Mouse (Mus musculus): ENCODE measurements at regions not wholly inside any gene's neighbourhood (a gene's known extent, or its start where the extent isn't known, plus 50 kb on each side); places are given as distances from the start of the nearest gene placed in this dataset.

DNA sequence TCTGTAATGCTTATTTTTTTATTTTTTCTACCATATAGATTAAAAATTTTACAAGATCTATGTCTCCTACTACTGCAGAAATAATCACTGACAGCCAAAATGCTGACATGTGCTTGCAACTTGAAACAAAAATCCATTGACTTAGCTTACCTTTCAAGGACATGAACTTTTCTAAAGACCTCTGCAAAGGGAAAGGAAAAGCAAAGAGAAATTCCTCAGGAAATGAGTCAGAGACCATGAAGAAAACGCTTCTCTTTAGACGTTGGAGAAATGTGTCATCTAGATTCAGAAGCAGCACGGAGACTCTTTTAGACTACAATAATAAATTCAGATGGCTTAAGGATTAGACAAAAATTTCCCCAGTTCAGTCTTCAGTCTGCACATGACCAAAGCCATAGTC is 2188.6 kb upstream of the Tenm3 start:
- Histone ChIP-seq H3K27me3 (ENCODE audit: control insufficient read depth, insufficient read depth, low read depth, low read length) (no peaks in the 10 kb centered on the region), H3K9ac (ENCODE audit: low read depth, low read length) (no peak overlapping the region), H3K27ac (ENCODE audit: low read length) (no peak overlapping the region), H3K36me3 (ENCODE audit: control insufficient read depth, insufficient read depth) (no peaks in the 10 kb centered on the region), H3K4me2 (ENCODE audit: low read depth, low read length) (no peak overlapping the region), H3K4me1 (ENCODE audit: control insufficient read depth, low read depth, low read length) (no peaks in the 10 kb centered on the region), H3K9me3 (replicated peaks; ENCODE audit: control insufficient read depth, low read length) (no peaks in the 10 kb centered on the region), H3K4me3 (ENCODE audit: low read depth, low read length) (no peak overlapping the region)
- 22% methylated on average over 3 of the region's 3 CpGs for WGBS (ENCODE audit: insufficient replicate concordance)
- ATAC-seq (ENCODE audit: low read depth) = no peak

DNA sequence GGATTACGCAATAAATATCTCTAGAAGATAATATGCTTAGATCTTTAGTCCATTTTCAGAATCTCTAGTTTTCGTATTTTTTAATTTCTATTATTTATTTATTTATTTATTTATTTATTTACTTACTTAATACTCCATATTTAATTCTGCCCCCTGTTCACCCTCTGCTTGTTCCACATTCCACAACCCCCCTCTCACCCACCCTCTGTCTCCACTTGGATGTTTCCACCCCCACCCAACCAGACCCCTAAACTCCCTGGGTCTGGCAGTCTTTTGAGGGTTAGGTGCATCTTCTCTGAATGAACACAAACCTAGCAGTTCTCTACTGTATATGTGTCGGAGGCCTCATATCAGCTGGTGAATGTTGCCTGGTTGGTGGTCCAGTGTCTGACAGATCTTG is 2166.8 kb upstream of the Tenm3 start:
- Histone ChIP-seq H3K9me3 (replicated peaks; ENCODE audit: control insufficient read depth, low read length) (no peaks in the 10 kb centered on the region), H3K4me3 (ENCODE audit: low read depth, low read length) (no peak overlapping the region), H3K27me3 (ENCODE audit: control insufficient read depth, insufficient read depth, low read depth, low read length) (no peaks in the 10 kb centered on the region), H3K4me2 (ENCODE audit: low read depth, low read length) (no peak overlapping the region), H3K4me1 (ENCODE audit: control insufficient read depth, low read depth, low read length) (no peaks in the 10 kb centered on the region), H3K27ac (ENCODE audit: low read length) (no peak overlapping the region), H3K36me3 (ENCODE audit: control insufficient read depth, insufficient read depth) (no peaks in the 10 kb centered on the region), H3K9ac (ENCODE audit: low read depth, low read length) (no peak overlapping the region)
- 62% methylated on average over 3 of the region's 3 CpGs for WGBS (ENCODE audit: insufficient replicate concordance)
- no peak for ATAC-seq (ENCODE audit: low read depth)

DNA sequence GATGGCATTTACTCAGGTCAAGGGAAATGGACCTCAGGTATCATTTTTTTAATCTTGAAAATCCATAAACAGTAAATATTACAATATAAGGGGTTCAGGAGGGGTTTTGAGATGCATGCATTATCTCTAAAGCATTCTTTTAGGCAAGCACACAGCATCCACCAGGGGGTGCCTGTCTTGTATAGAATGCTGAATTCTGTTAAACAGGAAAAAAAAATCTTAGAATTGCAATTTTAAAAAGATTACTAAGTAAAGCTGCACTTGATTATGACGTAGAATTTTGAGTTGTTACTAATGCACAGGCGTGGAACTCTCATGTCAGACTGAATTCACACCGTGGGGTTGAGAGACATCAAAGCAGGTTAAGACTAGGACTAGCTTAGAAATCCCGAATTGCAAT is 2123.6 kb upstream of the Tenm3 start:
- 34% methylated on average over 4 of the region's 4 CpGs for WGBS (ENCODE audit: insufficient replicate concordance)
- H3K4me1 ChIP-seq (ENCODE audit: control insufficient read depth, low read depth, low read length) = no peaks in the 10 kb centered on the region
- no peaks in the 10 kb centered on the region for H3K9me3 ChIP-seq (replicated peaks; ENCODE audit: control insufficient read depth, low read length)
- ATAC-seq (ENCODE audit: low read depth) = no peak
- no peak overlapping the region for H3K4me2 ChIP-seq (ENCODE audit: low read depth, low read length)
- no peak overlapping the region for H3K27ac ChIP-seq (ENCODE audit: low read length)
- no peaks in the 10 kb centered on the region for H3K36me3 ChIP-seq (ENCODE audit: control insufficient read depth, insufficient read depth)
- H3K9ac ChIP-seq (ENCODE audit: low read depth, low read length) = no peak overlapping the region
- H3K27me3 ChIP-seq (ENCODE audit: control insufficient read depth, insufficient read depth, low read depth, low read length) = no peaks in the 10 kb centered on the region
- no peak overlapping the region for H3K4me3 ChIP-seq (ENCODE audit: low read depth, low read length)

DNA sequence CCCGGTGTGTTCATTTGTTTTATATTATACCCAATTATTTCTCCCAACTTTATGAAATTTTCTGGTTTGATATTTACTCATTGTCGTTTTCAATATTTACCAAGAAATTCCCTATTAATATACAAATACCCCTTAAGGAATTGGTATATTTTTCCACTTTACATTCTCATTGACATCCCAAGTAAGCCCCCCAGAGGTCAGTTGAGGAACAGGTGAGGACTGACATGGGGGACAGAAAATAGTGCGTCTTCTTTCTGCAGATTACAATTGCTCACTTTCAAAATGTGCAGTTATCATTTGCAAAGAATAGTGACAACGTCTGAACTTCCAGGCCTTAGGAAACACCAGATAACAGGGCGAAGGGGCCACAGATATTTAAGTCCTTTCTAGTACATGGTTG is 2073.8 kb upstream of the Tenm3 start:
- no peak for ATAC-seq (ENCODE audit: low read depth)
- no peak overlapping the region for H3K4me2 ChIP-seq (ENCODE audit: low read depth, low read length)
- H3K4me1 ChIP-seq (ENCODE audit: control insufficient read depth, low read depth, low read length) = no peaks in the 10 kb centered on the region
- H3K9ac ChIP-seq (ENCODE audit: low read depth, low read length) = no peak overlapping the region
- H3K27me3 ChIP-seq (ENCODE audit: control insufficient read depth, insufficient read depth, low read depth, low read length) = peaks cover 20% of the 10 kb centered on the region
- H3K4me3 ChIP-seq (ENCODE audit: low read depth, low read length) = no peak overlapping the region
- H3K27ac ChIP-seq (ENCODE audit: low read length) = no peak overlapping the region
- 17% methylated on average over 5 of the region's 5 CpGs for WGBS (ENCODE audit: insufficient replicate concordance)
- no peaks in the 10 kb centered on the region for H3K36me3 ChIP-seq (ENCODE audit: control insufficient read depth, insufficient read depth)
- H3K9me3 ChIP-seq (replicated peaks; ENCODE audit: control insufficient read depth, low read length) = no peaks in the 10 kb centered on the region

DNA sequence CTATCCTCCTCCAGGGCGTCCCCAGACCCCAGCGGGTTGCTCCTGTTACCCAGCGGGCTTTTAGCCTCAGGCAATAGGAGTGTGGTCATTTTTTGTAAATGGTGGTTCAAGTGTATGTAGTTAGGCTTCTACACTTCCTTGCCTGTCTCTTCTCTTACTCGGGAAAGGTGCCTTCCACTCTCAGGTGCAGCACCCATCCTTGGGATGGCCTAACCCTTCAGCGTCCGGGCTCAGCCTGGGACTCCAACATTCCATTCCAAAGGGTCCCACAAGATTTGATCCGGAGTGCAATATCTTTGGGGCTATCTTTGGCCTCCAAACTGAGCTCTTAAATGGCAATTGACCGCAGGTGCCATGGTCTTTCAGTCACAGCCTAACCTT is 2073.0 kb upstream of the Tenm3 start:
- no peak overlapping the region for H3K4me3 ChIP-seq (ENCODE audit: low read depth, low read length)
- no peak overlapping the region for H3K9ac ChIP-seq (ENCODE audit: low read depth, low read length)
- no peaks in the 10 kb centered on the region for H3K36me3 ChIP-seq (ENCODE audit: control insufficient read depth, insufficient read depth)
- ATAC-seq (ENCODE audit: low read depth) = no peak
- no peaks in the 10 kb centered on the region for H3K4me1 ChIP-seq (ENCODE audit: control insufficient read depth, low read depth, low read length)
- peaks cover 20% of the 10 kb centered on the region for H3K27me3 ChIP-seq (ENCODE audit: control insufficient read depth, insufficient read depth, low read depth, low read length)
- H3K9me3 ChIP-seq (replicated peaks; ENCODE audit: control insufficient read depth, low read length) = no peaks in the 10 kb centered on the region
- no peak overlapping the region for H3K4me2 ChIP-seq (ENCODE audit: low read depth, low read length)
- WGBS (ENCODE audit: insufficient replicate concordance) = 2% methylated on average over 8 of the region's 8 CpGs
- H3K27ac ChIP-seq (ENCODE audit: low read length) = no peak overlapping the region

DNA sequence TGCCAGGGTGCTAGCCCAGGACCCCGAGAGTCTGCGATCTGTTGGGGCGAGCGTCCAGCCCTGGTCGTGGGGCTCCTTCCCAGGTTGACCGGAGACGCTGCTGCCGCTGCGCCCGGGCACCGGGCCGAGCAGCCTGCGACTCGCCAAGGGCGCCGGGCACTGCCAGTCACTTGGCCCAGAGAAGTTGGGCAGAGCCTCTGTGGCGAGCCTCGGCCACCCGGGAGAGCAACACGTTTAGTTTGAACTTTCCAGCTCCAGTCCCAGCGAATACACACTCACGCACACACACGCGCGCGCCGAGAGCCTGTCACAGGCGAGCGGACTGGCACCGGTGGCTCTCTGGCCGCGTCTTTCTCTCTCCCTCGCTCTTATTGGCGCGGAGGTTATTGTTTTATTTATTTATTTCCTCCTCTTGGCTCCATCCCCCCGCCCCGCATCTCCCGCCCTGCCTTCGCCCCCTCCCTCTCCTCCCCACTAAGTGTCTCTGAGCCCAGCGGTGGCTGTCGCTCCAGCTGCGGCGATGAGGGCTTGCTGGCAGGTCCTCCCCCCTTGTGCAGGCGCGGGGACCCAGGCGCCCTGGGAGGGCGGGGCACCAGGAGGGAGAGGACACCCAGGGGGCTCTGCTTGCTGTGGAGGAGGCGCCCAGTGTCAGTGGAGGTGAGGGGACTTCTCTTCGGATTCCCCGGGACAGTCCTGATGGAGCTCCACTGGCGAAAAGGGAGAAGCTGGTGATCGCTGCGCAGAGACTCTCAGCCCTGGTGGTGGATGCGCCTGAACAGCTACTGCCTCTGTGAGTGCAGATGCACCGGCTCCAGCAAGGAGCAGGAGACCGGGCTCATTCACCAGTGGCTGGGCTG is 2072.4 kb upstream of the Tenm3 start:
- under 1% methylated on average over 56 of the region's 56 CpGs for WGBS (ENCODE audit: insufficient replicate concordance)
- Histone ChIP-seq H3K27me3 (ENCODE audit: control insufficient read depth, insufficient read depth, low read depth, low read length) (peaks cover 20% of the 10 kb centered on the region), H3K36me3 (ENCODE audit: control insufficient read depth, insufficient read depth) (no peaks in the 10 kb centered on the region), H3K9me3 (replicated peaks; ENCODE audit: control insufficient read depth, low read length) (no peaks in the 10 kb centered on the region), H3K27ac (ENCODE audit: low read length) (no peak overlapping the region), H3K4me1 (ENCODE audit: control insufficient read depth, low read depth, low read length) (no peaks in the 10 kb centered on the region), H3K4me3 (ENCODE audit: low read depth, low read length) (peak overlapping the region; percentile 17; the same call in 1 of the 2 replicates), H3K4me2 (ENCODE audit: low read depth, low read length) (peak overlapping the region; percentile 46), H3K9ac (ENCODE audit: low read depth, low read length) (no peak overlapping the region)
- no peak for ATAC-seq (ENCODE audit: low read depth)

DNA sequence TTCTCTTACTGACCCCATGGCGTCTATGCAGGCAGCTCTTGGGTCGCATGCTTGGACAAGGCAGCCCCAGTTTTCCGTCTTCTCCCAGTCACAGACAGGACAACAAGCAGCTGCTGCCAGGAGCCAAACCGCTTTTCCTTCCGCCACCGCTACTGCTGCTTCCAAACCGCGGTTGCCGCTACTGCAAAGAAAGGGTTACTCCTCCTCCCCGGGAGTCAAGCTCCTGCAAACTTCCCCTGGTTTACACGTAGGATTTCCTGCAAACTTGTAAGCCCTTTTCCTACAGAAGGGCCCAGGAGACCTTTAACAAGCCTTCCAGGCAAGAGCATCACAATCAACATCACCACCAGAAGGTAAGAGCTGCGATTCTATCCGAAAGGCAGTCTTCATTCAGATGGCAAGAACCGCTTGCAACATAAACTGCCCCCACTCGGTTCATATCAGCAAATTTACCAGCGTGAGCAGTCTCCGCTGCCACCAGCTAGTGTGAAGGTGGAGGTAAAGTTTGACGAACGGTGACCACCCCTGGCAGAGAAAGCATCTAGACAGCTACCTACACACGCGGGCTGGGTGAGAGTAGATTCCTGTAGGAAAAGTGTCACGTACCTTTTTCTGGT is 2071.6 kb upstream of the Tenm3 start:
- Histone ChIP-seq H3K4me1 (ENCODE audit: control insufficient read depth, low read depth, low read length) (no peaks in the 10 kb centered on the region), H3K27me3 (ENCODE audit: control insufficient read depth, insufficient read depth, low read depth, low read length) (peaks cover 20% of the 10 kb centered on the region), H3K36me3 (ENCODE audit: control insufficient read depth, insufficient read depth) (no peaks in the 10 kb centered on the region), H3K27ac (ENCODE audit: low read length) (no peak overlapping the region), H3K4me2 (ENCODE audit: low read depth, low read length) (peak overlapping the region; percentile 46), H3K9me3 (replicated peaks; ENCODE audit: control insufficient read depth, low read length) (no peaks in the 10 kb centered on the region), H3K9ac (ENCODE audit: low read depth, low read length) (no peak overlapping the region), H3K4me3 (ENCODE audit: low read depth, low read length) (peak overlapping the region; percentile 17; the same call in 1 of the 2 replicates)
- ATAC-seq (ENCODE audit: low read depth) = no peak
- under 1% methylated on average over 22 of the region's 22 CpGs for WGBS (ENCODE audit: insufficient replicate concordance)

DNA sequence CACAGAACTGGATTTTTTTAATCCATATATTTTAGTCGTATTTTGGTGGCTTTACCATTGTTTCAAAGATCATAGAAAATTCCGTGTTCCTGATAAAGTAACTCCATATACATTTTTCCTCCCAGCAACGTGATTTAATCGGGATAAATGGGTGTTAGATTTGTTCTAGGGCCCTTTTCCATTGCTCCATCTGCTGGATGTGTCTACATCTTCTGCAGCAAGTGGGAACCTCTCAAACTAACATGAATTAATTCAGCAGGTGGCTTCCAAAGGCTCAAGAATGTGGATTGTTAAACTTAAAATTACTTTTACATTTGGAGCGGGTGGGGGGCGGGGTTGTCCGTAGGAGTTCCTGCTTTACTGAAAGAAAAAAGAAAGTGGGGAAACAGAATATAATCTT is 2070.9 kb upstream of the Tenm3 start:
- H3K27ac ChIP-seq (ENCODE audit: low read length) = no peak overlapping the region
- no peak overlapping the region for H3K9ac ChIP-seq (ENCODE audit: low read depth, low read length)
- H3K36me3 ChIP-seq (ENCODE audit: control insufficient read depth, insufficient read depth) = no peaks in the 10 kb centered on the region
- H3K4me1 ChIP-seq (ENCODE audit: control insufficient read depth, low read depth, low read length) = no peaks in the 10 kb centered on the region
- no peak overlapping the region for H3K4me2 ChIP-seq (ENCODE audit: low read depth, low read length)
- H3K4me3 ChIP-seq (ENCODE audit: low read depth, low read length) = no peak overlapping the region
- H3K9me3 ChIP-seq (replicated peaks; ENCODE audit: control insufficient read depth, low read length) = no peaks in the 10 kb centered on the region
- H3K27me3 ChIP-seq (ENCODE audit: control insufficient read depth, insufficient read depth, low read depth, low read length) = peaks cover 20% of the 10 kb centered on the region
- ATAC-seq (ENCODE audit: low read depth) = no peak
- WGBS (ENCODE audit: insufficient replicate concordance) = 16% methylated on average over 7 of the region's 7 CpGs

DNA sequence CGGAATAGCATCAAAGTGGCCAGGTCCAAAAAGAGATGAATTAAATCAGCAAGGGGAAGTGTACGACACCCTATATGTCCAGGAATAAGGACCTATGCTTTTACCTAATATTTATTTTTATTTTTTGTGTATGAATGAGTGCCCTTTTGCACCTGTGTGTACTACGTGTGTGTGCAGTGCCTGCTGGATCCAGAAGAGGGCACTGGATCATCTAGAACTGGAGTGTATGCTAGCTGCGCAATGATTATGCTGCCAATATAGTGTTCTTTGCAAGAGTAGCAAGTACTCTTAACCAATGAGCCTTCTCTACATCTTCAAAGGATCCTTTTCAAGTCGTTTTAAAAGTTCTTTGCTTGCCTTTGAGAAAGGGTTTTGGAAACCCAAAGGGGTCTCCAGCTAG is 2034.4 kb upstream of the Tenm3 start:
- Histone ChIP-seq H3K4me1 (ENCODE audit: control insufficient read depth, low read depth, low read length) (no peaks in the 10 kb centered on the region), H3K27me3 (ENCODE audit: control insufficient read depth, insufficient read depth, low read depth, low read length) (no peaks in the 10 kb centered on the region), H3K36me3 (ENCODE audit: control insufficient read depth, insufficient read depth) (no peaks in the 10 kb centered on the region), H3K9me3 (replicated peaks; ENCODE audit: control insufficient read depth, low read length) (no peaks in the 10 kb centered on the region), H3K27ac (ENCODE audit: low read length) (no peak overlapping the region), H3K9ac (ENCODE audit: low read depth, low read length) (no peak overlapping the region), H3K4me2 (ENCODE audit: low read depth, low read length) (no peak overlapping the region), H3K4me3 (ENCODE audit: low read depth, low read length) (no peak overlapping the region)
- no peak for ATAC-seq (ENCODE audit: low read depth)
- WGBS (ENCODE audit: insufficient replicate concordance) = 69% methylated on average over 5 of the region's 5 CpGs

Measured in liver, embryonic 16.5 days (tissue).